ENCODE assay signal across 18 mouse cellular contexts in genomic region chr3:154742927-154743326, GRCm38 (mm10).
DNase-seq lines count a peak whose midpoint lies in the region; ATAC-seq and TF ChIP-seq lines count a peak whose summit lies in the region.
"Had no signal": no experiment of that assay in that cellular context is flagged by ENCODE, and none has a peak within 500 bp of the region (broad histone marks: within the 10 kb centered on the region; RNA-seq: fewer than 3 reads in every experiment).

No protein-coding gene starts in this region.

- TF ChIP-seq EP300 in heart, adult 2 months (IDR thresholded peaks at IDR 0.05; ENCODE audit: insufficient read depth, low read depth, low read length) = no peak

- no peak overlapping the region for H3K4me2 ChIP-seq in midbrain, embryonic 14.5 days (ENCODE audit: low read length)
- H3K4me2 ChIP-seq in midbrain, embryonic 15.5 days = no peak overlapping the region
- H3K4me2 ChIP-seq: embryonic facial prominence, embryonic 13.5 days; heart, embryonic 11.5 days; heart, embryonic 15.5 days had no signal

- ATAC-seq in midbrain, embryonic 14.5 days (ENCODE audit: low FRiP score, low TSS enrichment) = no peak
- no peak for ATAC-seq in midbrain, embryonic 15.5 days (replicated peaks)
- ATAC-seq: hindbrain, postnatal 0 days had no signal

- H3K36me3 ChIP-seq in heart, adult 2 months (ENCODE audit: control insufficient read depth, insufficient read depth, low read length) = no peaks in the 10 kb centered on the region
- H3K36me3 ChIP-seq in midbrain, embryonic 14.5 days (ENCODE audit: control insufficient read depth, insufficient read depth, low read length) = no peaks in the 10 kb centered on the region
- no peaks in the 10 kb centered on the region for H3K36me3 ChIP-seq in midbrain, embryonic 15.5 days (replicated peaks)
- H3K36me3 ChIP-seq: embryonic facial prominence, embryonic 13.5 days; heart, embryonic 15.5 days had no signal

- H3K4me3 ChIP-seq in heart, adult 2 months = no peak overlapping the region
- no peak overlapping the region for H3K4me3 ChIP-seq in midbrain, embryonic 14.5 days (replicated peaks; ENCODE audit: low read depth, low read length)
- H3K4me3 ChIP-seq in midbrain, embryonic 15.5 days = no peak overlapping the region
- H3K4me3 ChIP-seq: embryonic facial prominence, embryonic 13.5 days; heart, embryonic 15.5 days had no signal

- H3K9me3 ChIP-seq in midbrain, embryonic 14.5 days (ENCODE audit: control insufficient read depth, low read length) = no peaks in the 10 kb centered on the region
- H3K9me3 ChIP-seq in midbrain, embryonic 15.5 days = no peaks in the 10 kb centered on the region
- H3K9me3 ChIP-seq: embryonic facial prominence, embryonic 13.5 days; heart, embryonic 15.5 days had no signal

- no peaks in the 10 kb centered on the region for H3K4me1 ChIP-seq in heart, adult 2 months (ENCODE audit: control insufficient read depth, insufficient read depth, low read length)
- H3K4me1 ChIP-seq in midbrain, embryonic 14.5 days (ENCODE audit: control insufficient read depth, insufficient read depth, low read length) = peaks cover 4% of the 10 kb centered on the region; the same call in 1 of the 2 replicates
- no peaks in the 10 kb centered on the region for H3K4me1 ChIP-seq in midbrain, embryonic 15.5 days
- H3K4me1 ChIP-seq: embryonic facial prominence, embryonic 13.5 days; heart, embryonic 15.5 days had no signal

- H3K27me3 ChIP-seq in heart, adult 2 months (ENCODE audit: control insufficient read depth, insufficient read depth, low read length) = no peaks in the 10 kb centered on the region
- H3K27me3 ChIP-seq in midbrain, embryonic 14.5 days (ENCODE audit: control insufficient read depth, insufficient read depth, low read length) = no peaks in the 10 kb centered on the region
- no peaks in the 10 kb centered on the region for H3K27me3 ChIP-seq in midbrain, embryonic 15.5 days (replicated peaks)
- H3K27me3 ChIP-seq: embryonic facial prominence, embryonic 13.5 days; heart, embryonic 15.5 days had no signal

- no peak for TF ChIP-seq POLR2A in heart, adult 2 months (IDR thresholded peaks at IDR 0.05; ENCODE audit: insufficient read depth, low read depth, low read length)

- no peak overlapping the region for H3K27ac ChIP-seq in heart, adult 2 months
- no peak overlapping the region for H3K27ac ChIP-seq in midbrain, embryonic 14.5 days (replicated peaks; ENCODE audit: low read depth, low read length)
- no peak overlapping the region for H3K27ac ChIP-seq in midbrain, embryonic 15.5 days
- H3K27ac ChIP-seq: embryonic facial prominence, embryonic 13.5 days; heart, embryonic 15.5 days; hindbrain, postnatal 0 days had no signal

- DNase-seq in heart, adult 11 months = peak; percentile 64
- no peak for DNase-seq in heart, adult 2 months
- DNase-seq in midbrain, embryonic 14.5 days = peak; percentile 18
- peak; percentile 17 for DNase-seq in retina, embryonic 14.5 days (ENCODE audit: low spot score)
- DNase-seq in frontal cortex, postnatal 36 days (ENCODE audit: low spot score in 2 of 2) = no peak
- DNase-seq: adrenal gland, postnatal 10 days; cerebellum, adult 18-20 months; cerebellum, adult 9-11 months; cerebellum, postnatal 36 days; gastrocnemius, postnatal 36 days; heart, adult 18-20 months; heart, postnatal 14 days; kidney, adult 11 months had no signal

- TF ChIP-seq CTCF in heart, adult 2 months (IDR thresholded peaks at IDR 0.05) = no peak

- no peak overlapping the region for H3K9ac ChIP-seq in heart, adult 2 months (ENCODE audit: low read depth, low read length)
- no peak overlapping the region for H3K9ac ChIP-seq in midbrain, embryonic 14.5 days (replicated peaks; ENCODE audit: low read length)
- H3K9ac ChIP-seq in midbrain, embryonic 15.5 days = no peak overlapping the region
- H3K9ac ChIP-seq: embryonic facial prominence, embryonic 13.5 days; heart, embryonic 15.5 days had no signal

- no peaks in the 10 kb centered on the region for H3K79me2 ChIP-seq in heart, adult 2 months (replicated peaks; ENCODE audit: control insufficient read depth, insufficient read depth, low read length)

- intact Hi-C loops in heart, adult 2 months (cut with DNase I) = no loop called here

- 63% methylated on average over 5 of the region's 5 CpGs for WGBS in heart, adult 2 months
- 44% methylated on average over 5 of the region's 5 CpGs for WGBS in midbrain, embryonic 14.5 days
- WGBS in midbrain, embryonic 15.5 days = 43% methylated on average over 5 of the region's 5 CpGs

Comparison
In these comparisons a context has a peak if more than half of its experiments do, and no peak if none do; other contexts are left out.
1. DNase-seq: peak in heart, adult 11 months (single experiment), midbrain, embryonic 14.5 days (single experiment) and retina, embryonic 14.5 days (single experiment); none in heart, adult 2 months (0 of 2) and frontal cortex, postnatal 36 days (0 of 2).